Mouse (Mus musculus): ENCODE results near the gene Wdr78.

Wdr78 gene

DNA sequence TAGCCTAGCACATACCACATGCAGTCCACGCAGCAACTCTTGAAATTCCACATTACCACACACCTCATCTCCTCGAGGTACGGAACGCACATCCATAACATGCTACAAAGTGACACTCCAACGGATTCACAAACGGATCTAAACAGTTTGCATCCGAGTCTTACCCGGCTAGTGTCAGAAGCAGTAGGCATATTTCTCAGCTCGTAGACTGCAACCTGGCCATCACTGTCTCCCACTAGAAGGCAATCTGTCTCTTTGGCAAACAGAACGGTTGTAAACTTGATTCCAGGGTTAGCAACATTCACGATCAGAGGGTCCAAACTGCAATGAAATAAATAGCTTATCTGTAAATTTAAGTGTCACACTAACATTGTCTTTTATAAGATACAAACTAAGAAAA is 66.3 kb downstream of the Wdr78 start:
- no peak for DNase-seq

DNA sequence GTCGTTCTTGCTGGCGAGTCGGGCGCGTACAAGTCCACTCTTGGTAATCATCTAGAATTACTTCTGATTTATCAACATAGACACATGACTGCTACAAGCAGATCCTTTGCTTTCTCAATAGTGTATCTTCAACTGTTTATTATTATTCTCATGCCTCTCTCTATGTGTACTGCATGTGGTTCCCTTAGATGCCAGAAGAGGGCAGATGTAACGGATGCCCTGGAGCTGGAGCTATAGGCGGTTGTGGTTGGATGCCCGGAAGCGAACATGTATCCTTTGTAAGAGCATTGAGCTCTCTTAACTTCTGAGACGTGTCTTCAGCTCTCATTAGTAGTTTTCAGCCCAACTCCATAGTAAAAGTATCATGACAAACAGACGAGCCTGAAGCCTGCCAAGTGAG is 71.4 kb downstream of the Wdr78 start:
- DNase-seq = no peak

DNA sequence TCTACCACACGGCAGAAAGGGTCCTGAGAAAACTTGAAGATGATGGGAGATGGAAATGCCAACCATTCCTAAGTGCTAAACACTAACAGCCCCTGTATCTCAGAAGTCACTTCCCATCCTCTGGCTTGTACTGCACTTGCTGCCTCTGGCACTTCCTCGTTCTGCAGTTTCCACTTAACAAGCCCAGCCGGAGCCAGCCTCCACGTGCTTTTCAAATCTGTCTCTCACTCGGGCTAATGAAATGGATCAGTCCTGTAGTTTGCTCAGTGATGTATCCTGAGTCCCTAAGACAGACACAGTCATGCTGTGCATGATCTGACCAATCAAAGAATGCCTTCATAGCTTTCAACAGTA is 74.5 kb downstream of the Wdr78 start:
- DNase-seq = no peak

DNA sequence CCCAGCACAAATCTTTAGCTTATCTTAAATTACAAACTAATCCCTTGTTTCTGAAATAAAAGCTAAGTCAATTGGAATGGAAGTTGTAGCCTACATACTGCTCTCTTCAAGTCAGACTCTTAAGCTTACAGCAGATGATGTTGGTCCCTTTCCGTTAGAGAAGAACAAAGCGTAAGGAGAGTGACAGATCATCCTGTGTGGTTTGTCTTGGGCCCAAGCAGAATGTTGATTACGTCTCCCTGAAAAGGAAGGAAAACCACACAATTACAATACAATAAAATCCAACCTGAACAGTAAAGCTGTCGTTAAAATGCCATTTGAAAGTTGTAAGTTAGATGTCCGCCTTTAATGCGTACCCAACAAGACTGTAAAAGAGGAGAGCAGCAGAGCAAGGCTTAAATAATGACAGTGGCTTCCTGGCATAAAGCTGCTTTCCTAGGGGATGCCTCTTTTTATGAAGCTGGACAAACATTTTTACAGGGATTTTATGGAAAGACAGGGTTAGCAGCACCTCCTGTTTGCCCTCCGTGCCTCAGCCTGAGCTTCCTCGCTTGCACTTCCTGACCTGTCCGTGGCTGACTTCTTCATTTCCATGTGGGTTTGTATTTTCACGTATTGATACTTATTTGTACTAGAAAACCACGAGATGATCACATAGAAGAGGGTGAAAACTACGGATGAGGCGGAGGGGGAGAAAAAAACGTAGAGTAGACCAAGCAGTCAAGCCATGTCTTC is 75.1 kb downstream of the Wdr78 start:
- no peak for DNase-seq

DNA sequence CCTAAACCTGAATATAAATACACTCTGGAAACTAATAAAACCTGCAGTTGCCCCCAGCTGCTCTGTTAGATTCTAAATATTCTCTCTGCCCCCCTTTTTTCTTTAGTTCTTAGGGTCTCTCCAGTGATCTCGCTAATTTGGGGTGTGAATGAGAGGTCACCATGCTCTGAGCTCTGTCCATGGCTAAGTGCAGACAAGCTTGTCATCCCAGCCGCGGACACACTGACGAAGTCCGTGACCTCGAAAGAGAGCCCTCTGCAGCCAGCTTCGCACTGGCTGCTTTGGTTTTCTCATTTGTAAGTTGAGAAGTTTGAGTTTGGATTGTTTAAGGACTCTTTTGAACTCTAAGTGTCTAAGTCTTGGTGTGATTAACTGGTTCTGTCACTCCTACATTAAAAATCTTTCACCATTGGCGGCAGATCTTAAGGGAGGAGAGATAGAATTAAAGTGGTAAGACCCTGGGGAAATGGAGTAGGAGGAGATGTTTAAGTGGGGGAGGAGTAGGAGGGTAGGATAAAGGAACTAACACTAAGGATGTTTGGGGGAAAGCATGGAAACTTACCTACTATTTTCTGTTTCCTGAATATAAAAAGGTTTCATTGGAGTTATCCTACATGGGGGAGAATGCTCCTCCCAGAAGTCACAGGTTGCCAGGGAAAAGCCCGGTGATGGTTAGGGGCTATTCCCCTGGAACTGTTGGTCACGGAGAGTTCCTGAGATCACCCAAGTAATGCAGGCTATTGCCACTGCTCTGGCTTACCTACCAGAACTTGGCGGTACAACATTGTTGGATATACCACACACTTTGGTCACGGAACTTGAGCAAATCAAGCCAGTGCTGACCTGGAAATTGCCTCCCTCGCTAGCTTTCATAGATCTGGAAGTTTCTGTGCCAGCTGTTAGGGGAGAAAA is 85.9 kb downstream of the Wdr78 start:
- no peak for DNase-seq

DNA sequence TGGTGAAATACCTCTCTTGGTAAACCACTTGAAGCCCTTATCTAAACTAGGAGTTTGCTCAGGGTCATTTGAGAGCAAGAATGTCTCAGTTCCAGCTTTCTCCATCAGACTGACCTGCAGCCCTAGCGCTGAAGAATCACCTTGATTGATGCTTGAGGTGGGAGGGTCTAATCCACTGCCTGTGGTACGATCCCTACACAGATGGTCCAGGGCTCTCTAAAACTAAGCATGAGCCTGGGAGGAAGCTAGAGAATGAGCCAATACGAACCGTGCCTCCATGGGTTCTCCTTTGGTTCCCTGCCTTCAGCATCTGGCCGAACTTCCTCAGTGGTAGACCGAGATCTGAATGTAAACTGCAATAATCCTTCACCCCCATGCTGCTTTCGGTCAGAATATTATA is 86.6 kb downstream of the Wdr78 start:
- DNase-seq = no peak

DNA sequence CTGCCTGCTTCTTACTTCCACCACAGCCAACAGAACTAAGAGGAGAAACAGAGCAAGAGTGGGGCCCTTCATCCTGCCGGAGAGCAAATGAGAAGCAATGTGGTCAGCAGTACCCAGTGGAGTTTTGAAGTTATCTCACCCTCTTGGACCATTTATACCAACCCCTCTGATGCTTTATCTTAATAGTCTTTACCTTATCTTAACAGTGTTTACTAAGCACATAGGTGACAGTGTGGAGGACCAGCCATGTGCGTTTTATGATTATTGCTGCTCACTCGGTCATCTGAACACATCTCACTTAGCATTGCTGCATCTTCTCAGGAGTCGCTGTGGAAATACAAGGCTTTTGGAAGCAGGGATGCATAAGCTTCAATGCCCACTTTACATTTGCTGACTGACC is 87.7 kb downstream of the Wdr78 start, which contains the start of gene Insl5:
Gene Insl5, minus strand, starts transcription at position 222 of the 400 bp plus-strand sequence.
- no peak for DNase-seq

DNA sequence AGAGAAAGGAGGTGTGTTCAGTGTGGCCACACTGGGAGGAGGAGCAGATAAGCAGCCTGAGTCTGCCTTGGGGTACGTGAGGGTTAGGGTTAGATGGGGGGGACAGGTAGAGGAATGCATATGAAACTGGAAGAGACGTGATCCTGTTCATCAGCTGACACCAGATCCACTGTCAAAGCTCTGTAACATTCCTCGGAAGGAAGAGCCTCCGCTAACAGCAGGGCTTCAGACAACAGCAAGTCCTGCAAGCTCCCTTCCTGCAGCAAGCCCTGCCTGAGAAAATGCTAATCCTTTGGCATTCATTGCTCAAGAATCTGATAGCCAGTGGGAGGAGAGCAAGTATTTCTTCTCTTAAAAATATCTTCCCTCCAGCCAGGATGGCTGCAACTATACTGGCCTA is 100.9 kb downstream of the Wdr78 start:
- no peak for DNase-seq

DNA sequence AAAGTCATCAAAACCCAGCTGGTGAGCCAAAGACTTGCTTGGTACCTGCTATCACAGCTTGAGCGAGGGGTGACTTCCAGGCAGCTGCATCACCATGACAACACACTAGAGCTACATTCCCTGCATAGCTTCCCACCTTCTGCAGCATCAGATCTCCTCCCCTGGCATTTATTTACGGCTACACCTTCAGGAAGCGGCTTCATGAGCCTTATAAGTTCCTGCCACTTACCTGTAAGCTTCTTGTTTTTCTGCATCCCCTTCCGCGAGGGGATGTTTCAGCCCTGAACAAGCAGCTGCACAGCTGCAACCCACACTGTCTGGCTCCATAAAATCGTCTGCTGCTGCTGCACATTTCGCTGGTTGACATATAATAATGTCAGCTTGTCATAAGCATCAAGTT is 102.5 kb downstream of the Wdr78 start:
- no peak for DNase-seq

DNA sequence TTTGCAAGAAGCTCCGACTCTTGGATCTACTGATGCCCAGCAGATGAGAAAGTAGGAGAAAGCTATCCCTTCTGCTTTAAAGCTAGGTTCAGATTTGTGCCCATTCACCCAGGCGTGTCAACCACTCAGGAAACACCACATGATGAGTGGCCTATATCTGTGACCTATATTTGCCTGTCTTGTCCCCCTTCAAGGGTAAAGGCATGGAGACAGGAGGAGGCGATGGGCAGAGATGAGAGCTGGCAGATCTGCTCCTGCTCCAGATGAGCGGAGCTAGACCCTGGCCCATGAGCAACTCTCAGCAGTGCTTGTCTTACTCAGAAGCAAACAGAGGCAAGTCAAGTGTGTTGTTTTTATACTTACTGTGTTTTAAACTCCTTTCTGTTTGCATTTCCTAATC is 103.6 kb downstream of the Wdr78 start:
- DNase-seq = no peak

DNA sequence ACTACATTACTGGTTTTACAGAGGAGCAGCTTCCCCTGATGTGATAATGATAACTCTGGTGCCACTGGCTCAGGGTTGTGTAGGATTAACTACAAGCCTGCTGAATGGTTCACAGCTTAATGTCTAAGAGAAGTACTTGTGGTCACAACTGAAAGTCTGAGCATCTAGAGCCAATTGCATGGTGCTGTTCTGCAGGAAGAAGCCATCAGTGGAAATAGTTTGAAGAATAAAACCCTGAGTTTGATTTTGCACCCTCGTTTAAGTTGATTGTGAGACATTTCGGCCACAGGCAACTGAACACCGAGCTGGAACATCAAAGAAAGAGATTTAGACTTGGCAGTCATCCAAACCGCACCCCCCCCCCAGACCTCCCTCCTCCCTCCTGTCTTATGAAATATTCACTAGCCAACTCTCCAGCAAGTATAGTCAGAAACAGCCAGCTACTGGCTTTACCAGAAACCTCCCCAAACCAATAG is 107.4 kb downstream of the Wdr78 start:
- peak; percentile 13 for DNase-seq

DNA sequence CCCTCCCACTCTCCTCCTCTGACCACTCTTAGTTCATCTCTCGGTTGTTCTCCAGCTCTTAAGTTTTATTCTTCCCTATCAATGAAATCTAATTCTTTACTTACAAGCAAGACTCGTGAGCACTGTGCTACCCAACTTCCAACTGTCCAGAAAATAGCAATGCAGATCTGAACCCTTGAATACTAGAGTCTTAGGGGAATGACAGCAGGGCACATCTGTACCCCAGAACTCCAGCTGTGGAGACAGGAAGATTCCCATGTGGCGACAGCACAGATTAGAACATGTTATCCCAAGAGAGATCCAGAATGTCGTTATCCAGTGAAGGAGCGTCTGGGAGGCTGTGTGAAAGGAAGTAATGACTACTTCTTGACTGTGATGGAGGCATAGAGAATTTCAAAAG is 108.1 kb downstream of the Wdr78 start:
- DNase-seq = no peak

DNA sequence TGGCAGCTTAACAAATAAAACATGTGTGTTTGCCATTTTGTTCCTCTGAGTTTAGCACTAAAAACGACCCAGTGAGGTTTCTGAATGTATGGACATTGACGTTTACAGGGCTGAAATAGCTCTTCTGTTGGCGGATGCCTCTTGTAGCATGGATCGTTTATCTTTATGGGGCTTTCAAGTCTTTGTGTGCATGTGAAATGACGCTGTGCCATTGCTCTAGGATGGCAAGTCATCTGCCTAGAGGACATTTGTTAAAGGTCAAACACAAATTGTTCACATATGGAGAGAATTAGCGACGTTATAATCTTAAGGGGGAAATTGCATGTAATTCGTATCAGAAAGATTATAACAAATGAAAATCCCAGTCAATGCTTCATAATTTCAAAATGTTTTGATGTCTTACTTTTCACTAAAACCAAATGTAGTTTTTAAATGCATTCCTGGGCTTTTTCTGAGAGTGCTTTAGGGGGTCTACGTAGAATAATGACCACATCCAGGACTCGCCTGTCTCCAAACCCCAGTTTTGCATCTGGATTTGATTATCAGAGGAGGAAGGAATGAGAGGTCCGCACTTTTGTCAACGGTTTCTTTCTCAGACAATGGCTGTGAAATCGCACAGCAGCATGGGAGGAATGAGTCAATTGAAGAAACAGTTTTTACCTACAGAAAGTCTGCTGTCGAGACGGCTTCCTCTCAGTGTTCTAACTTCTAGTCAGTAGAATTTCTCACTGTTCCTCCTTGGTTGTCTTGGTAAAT is 109.0 kb downstream of the Wdr78 start:
- no peak for DNase-seq

DNA sequence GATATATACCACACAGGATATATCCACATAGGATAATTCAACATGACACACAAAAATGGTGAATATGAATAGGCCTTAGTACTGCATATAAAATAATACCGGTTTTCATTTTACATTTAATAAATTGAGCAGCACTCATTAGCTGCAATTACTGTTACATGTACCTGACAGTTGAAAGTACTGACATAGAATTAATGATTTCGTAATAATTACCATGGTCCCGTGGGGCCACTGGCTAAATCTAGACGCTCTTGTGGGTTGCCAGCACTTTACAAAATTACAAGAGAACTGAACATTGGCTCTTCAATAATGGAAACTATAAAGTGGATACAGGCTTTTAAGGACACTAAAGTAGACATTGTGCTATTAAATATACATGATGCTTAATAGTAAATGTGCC is 109.7 kb downstream of the Wdr78 start:
- no peak for DNase-seq

DNA sequence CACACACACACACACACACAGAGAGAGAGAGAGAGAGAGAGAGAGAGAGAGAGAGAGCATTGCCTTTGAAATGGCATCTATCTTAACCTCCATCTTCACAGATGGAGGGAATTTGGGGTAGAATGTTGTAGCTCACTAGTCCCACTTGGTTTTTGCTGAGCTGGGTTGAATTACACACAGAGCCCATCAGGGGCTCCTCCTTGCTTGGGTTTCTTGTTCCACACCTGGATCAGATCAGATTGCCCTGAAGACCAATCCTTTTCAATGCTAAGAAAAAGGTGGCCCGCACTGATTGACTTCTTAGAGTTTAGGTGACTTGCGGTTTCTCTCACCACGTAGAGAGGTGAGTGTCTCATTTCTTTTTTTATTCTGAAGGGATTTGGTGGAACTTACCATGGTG is 122.7 kb downstream of the Wdr78 start:
- no peak for DNase-seq

DNA sequence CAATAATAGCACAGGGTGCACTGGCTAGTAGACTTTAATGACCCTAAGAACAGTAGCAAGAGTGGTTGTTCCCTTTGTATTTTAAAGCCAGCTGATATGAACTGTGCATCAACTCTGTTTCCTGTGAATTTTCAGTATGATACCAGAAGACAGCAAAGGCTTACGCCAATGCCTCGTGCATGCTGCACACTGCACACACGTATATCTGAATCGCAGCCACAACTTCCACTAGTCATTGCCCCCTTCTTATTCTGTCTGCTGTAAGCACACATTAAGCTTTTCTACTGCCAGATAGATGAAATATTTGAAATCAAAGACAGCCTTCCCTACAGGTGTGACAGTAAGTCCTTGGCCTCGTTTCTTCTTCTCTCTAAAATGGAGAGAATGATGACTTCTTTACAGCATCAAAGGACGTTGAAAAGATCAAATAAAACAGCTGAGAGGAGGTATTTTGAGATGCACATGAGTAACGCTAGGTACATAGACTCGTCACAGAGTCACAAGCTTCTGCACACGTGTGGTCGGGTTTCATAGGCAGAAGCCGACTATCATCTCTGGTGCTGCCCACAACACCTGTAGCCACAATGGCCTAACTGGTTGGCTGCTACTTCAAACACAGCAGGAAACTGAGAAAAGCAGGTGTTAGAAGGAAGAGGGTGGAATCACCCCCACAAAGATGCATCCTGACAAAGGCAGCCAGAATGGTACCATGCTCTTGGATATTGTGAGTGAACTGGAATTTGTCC is 123.6 kb downstream of the Wdr78 start:
- DNase-seq = no peak

DNA sequence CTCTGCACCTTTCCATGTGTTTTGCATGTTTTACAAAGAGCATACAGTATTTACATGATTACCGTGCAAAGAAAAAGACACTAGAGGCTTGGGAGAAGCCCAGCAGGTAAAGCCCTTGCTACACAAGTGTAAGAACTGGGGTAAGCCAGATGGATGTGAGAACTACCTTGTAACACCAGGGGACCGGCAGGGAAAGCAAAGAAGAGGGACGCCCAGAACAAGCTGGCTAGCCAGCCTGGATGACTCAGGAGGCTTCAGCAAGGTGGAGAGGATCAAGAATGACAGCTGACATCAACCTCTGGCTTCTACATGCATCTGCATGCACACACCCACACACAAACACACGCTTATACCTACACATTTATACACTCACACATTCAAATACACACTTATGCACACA is 124.3 kb downstream of the Wdr78 start:
- DNase-seq = no peak

DNA sequence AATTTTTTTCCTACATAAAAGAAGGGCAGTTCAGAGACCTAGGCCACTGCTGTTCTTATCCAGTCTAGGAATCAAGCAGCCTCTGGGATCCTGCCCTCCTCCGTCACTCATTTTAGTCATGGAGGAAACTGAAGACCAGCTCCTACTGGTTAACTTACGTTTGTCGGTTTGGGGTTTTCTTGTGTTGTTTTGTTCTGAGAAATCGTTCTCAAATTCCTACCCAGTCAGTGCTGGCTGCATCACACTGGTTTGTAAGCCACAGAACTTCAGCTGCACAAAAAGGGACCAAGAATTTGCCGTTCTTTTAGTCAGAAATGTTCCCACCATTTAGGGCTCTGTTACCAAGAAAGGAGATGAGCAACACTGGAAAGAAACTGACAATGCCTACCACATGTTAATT is 125.0 kb downstream of the Wdr78 start:
- no peak for DNase-seq

DNA sequence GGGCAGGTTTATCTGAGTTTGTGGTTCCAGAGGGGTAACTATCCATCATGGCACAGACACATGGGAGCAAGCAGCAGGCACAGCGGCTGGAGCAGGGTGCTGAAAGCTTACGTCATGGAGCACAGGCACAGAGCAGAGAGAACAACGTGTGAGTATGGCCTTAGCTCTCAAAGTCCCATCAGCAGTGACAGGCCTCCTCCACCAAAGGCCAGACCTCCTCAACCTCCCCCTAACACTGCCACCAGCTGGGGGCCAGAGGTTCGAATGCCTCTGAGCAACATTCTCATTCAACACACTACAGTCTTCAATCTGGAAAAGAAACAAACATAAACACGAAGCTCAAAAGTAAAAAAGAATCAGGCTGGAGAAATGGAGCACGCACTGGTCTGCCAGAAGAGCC is 125.8 kb downstream of the Wdr78 start:
- DNase-seq = no peak

Data from right cerebral cortex, postnatal 4 days (tissue).